Mouse (Mus musculus): Measurements from ENCODE around the gene R3hdml.
A peak's percentile ranks its signal among the peaks of the same experiment; 100 is the strongest.

Gene R3hdml

DNA sequence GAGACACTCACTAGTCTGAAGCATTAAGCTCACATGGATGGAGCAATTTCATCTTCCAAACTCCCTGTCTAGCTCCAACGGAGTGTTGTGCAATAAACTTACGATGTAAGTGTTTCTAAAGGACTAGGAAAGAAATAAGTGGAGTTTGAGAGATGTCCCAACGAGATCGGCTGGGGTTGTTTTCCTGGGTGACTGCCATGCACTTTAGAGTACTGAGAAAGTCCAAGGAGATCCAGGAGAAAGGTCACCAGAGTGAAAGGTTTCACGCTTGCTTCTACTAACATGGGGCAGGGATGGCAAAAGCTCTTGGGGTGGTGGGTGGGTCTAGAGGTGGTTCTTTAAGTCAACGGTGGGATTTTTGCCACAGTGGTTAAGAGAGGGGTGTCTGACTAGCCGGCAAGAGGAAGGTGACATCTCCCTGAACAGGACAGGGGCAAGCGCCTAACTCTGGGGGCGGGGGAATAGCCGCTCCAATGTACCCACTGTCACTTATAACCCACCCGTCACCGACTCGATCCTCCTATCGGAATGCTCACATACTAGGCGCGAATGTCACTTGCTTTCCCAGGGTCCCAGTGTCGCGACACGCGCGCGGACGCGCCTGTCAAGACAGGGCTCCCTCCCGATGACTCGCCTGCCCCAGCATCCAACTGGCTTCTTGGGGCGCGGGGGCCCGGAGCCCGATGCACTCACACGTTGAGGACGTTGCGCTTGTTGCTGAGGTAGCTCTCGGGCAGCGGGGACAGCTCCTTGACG lies 20.2 kb upstream of the R3hdml start:
- DNase-seq (ENCODE audit: extremely low read depth, low read depth), result peak; percentile 51

- DNase-seq (ENCODE audit: extremely low read depth, low read depth), result peak; percentile 90
Measured at GRCm38 (mm10) chr2:163472466-163472851, 19.7 kb upstream of the R3hdml start, which contains the start of gene Fitm2. Gene Fitm2 (minus strand): TSS chr2:163472629.

GRCm38 (mm10) chr2:163480191-163480825 lies 11.8 kb upstream of the R3hdml start:
- DNase-seq (ENCODE audit: extremely low read depth, low read depth), result no peak

- DNase-seq (ENCODE audit: extremely low read depth, low read depth), result no peak
Measured at GRCm38 (mm10) chr2:163481539-163482029, 10.5 kb upstream of the R3hdml start.

DNA sequence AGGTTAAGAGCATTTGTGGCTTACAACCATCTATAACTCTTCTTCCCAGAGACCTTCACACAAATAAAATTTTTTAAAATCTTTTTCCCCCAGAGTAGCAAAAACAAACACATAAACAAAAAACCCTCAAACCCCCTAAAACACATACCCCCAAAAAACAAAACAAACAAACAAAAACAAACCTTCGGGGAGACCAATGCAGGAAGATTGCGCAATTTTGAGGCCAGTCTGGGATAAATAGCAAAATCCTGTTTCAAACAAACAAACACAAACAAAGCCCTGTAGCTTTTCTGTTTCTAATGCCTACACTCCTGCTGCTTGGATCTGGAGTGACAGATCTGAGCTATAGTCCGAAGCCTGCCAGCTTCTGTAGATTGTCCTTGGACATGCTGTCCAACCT lies 4.8 kb upstream of the R3hdml start:
- DNase-seq (ENCODE audit: extremely low read depth, low read depth), result no peak

DNA sequence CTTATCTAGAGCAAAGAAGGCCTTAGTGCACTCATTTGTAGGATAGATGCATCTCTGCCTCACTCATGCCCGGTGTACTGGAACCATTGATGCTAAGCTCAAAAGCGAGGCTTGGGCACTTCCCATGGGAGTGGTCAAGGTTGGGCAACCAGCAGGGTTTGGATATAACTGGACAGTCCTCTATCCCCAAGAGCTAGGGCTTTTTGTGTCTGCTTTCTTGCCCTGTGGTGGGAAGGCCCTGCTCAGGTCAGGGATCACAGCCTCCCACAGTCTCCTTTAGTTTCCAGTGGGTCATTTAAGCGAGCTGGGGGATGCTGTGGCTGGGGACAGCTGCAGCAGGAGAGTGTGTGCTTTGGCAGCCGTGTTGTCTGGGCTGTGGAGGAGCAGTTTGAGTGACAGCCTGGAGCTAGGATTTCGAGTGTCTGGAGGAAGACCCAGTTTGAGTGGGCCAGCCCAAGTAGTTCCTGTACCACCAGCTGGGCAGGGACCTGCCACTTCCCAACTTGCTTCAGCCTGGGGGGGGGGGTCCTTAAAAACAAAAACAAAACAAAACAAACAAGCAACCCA lies 2.3 kb upstream of the R3hdml start:
- no peak for DNase-seq (ENCODE audit: extremely low read depth, low read depth)

GRCm38 (mm10) chr2:163490656-163491055 lies 1.5 kb upstream of the R3hdml start:
- no peak for DNase-seq (ENCODE audit: extremely low read depth, low read depth)

- no peak for DNase-seq (ENCODE audit: extremely low read depth, low read depth)
Measured at GRCm38 (mm10) chr2:163491351-163491750, 767 bp upstream of the R3hdml start.

DNA sequence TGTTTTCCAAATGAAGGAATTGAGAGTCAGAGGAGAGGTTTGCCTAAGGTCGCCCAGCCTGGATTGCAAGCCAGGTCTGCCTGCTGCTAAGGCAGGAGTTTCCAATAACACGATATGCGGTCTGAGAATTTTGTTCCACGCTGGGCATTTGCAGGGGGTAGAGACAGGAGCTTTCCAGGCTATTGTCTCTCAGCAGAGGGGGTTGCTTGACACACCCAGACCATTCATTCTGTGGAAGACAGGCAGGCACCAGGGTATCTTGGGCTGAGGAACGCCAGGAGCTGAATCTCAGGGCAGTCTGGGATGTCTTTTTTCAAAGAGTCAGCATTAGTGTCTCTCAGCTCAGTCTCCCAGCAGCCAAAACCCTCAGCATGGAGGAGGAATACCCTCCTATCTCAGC lies 913 bp downstream of the R3hdml start:
- DNase-seq (ENCODE audit: extremely low read depth, low read depth), result no peak

DNA sequence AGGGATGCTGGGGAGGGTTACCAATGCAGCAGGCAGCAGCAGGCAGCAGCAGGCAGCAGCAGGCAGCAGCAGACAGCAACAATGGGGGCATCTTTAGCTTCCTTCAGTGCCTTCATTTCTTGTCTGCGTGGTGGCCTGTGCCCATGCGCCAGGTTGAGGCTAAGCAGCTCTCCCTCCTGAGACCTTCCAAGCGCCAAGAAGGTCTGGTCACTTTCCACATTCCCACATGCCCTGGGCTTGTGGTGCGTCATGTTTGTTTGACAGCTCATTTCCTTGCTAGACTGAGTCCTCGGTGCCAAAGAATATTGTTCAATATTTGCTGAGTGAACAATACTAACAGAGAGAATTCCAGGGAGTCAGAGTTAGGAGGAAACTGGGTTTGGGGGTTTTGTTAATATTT lies 1.9 kb downstream of the R3hdml start:
- no peak for DNase-seq (ENCODE audit: extremely low read depth, low read depth)

GRCm38 (mm10) chr2:163494456-163494855 lies 2.3 kb downstream of the R3hdml start:
- DNase-seq (ENCODE audit: extremely low read depth, low read depth), result no peak

DNA sequence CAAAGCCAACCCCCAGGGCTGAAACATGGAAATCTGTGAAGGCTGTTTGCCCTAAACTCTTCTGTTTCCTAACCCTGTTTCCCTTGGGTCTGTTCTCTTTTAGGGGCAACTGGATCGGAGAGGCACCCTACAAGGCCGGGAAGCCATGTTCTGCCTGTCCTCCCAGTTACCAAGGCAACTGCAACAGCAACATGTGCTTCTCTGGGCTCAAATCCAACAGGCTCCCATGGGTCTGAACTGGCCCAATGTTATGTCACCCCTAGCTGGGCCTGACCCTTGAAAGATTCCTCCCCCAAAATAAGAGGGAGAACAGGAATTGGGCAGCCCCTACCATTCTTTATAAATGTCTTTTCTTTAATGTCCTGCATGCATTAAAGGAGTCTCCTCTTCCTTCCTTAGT lies 10.1 kb downstream of the R3hdml start:
- no peak for DNase-seq (ENCODE audit: extremely low read depth, low read depth)

- DNase-seq (ENCODE audit: extremely low read depth, low read depth), result no peak
Measured at GRCm38 (mm10) chr2:163503191-163503590, 11.1 kb downstream of the R3hdml start.

DNA sequence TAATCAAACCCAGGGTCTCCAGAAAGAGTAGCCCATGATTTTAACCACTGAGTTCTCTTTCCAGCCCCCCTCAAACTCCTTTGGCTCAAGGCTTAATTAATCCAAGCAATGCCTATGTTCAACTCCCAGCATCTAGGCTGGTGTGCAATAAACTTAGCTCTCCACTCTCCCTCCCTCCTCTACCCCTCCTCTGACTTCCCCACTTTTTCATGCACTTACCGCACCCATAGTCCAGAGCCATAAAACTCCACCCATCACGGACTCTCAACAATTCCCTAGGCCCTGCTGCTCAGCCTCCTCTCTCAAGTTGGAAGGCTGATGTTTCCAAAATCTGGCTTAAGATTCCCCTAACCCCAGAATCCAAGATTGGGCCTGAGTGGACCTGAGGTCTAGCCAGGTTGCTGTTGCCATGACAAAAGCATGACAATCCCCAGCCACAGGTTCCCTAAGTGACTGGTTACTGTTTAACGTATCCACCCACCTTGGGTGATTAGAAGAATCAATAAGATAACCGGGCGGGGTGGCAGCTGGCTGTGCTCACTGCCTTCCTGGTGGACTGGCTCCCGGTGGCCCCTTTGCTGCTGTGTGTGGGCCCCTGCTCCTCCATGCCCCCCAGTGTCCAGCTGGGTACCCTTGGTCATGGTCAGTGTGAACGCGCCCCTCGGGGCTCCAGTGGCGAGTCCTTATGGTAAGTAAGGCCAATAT lies 14.3 kb downstream of the R3hdml start, which contains the start of gene Hnf4a:
Gene Hnf4a (plus strand): TSS at position 509 of the 705 bp plus-strand sequence.
- DNase-seq (ENCODE audit: extremely low read depth, low read depth), result no peak

GRCm38 (mm10) chr2:163525761-163526243 lies 33.7 kb downstream of the R3hdml start:
- peak; percentile 57 for DNase-seq (ENCODE audit: extremely low read depth, low read depth)

GRCm38 (mm10) chr2:163527497-163527896 lies 35.4 kb downstream of the R3hdml start:
- DNase-seq (ENCODE audit: extremely low read depth, low read depth), result peak; percentile 62

DNA sequence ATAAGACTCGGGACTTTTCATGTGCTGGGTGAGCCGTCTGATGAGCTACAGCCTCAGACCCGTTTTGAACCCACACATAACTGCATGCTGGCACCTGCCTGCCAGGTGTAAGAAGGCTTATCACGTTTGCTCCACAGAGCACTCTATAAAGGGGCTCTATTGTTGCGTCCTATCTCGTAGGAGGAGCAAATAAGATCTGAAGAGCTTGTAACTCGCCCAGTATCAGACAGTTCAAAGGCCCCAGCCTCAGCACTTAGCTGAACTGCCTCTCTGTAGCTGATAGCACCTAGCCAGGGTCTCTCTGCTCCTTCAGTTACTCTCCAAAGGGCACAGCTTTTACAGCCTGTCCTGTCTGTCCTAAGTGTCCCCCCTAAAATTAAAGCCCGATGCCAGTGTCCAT lies 38.3 kb downstream of the R3hdml start:
- DNase-seq (ENCODE audit: extremely low read depth, low read depth), result no peak

DNA sequence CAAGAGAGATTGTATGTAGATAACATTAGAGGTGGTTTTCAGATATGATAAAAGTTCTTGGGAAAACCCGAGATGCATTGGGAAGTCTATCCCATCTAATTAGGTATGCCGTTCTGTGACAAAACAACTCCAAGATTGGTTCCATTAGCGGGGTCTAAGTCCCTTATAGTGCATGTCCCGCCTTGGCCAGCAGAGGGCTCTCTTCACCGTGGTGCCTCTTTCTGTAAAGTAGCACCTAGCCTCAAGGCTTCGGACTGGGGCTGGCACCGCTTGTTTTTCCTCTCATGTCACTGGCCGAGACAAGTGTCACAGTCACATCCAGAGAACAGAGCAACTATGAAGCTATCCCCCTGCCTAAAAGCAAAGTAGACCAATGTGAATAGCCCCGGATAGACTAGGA lies 39.8 kb downstream of the R3hdml start:
- DNase-seq (ENCODE audit: extremely low read depth, low read depth), result no peak

DNA sequence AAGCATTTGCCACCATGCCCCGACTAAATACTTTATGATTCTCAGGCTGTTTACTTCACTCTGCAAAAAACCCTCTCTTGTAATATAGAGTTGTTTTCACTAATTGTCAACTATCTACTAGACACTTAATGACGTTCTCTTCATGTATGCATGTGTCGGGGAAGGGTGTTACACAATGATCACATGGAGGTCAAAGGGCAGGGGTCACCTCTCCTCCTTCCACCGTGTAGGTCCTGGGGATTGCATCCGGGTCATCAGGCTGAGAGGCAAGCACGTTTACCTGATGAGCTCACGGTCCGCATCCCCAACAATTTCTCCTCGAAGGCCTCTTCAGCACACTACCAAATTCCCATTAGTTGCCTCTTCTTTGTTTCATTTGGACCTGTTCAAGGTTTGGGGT lies 41.1 kb downstream of the R3hdml start:
- no peak for DNase-seq (ENCODE audit: extremely low read depth, low read depth)

- peak; percentile 86 for DNase-seq (ENCODE audit: extremely low read depth, low read depth)
Measured at GRCm38 (mm10) chr2:163534958-163535524, 42.9 kb downstream of the R3hdml start.

GRCm38 (mm10) chr2:163537443-163537842 lies 45.3 kb downstream of the R3hdml start:
- DNase-seq (ENCODE audit: extremely low read depth, low read depth), result no peak
